Mouse (Mus musculus) 3T3-L1 (cell line): ENCODE measurements around the gene Zfp131.
A peak's percentile ranks its signal among the peaks of the same experiment; 100 is the strongest.
"Not testable (repeated sequence)": the region's sequence is repeated elsewhere in the genome, so short reads cannot be mapped to it uniquely, and the experiment has no call there.

Experiments used
- DNase-seq: peaks from one replicate; pipeline ENCODE4 v3.0.0-alpha.2; 2015; ENCODE audit warnings: low read depth, low spot score

Gene Zfp131

GRCm38 (mm10) chr13:119790761-119791579, at the start of gene Zfp131:
Gene Zfp131, minus strand, starts transcription at chr13:119790889.
- DNase-seq = peak; percentile 88

DNA sequence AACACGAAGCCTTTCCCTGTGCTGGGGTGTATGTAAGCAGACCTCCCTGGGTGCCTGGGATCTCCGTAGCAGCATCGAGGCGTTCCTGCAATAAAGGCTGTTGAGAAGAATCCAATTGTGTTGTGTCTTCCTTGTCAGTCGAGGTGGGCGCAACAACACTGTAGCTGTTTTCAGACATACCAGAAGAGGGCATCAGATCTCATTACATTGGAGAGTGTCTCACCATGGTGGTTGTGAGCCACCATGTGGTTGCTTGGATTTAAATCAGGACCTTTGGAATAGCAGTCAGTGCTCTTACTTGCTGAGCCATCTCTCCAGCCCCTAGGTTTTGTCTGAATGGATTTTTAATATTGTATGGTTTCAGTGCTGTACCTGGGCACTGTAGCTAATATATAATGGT, 49.3 kb upstream of the Zfp131 start:
- not testable (repeated sequence) for DNase-seq

GRCm38 (mm10) chr13:119837719-119838337, 47.1 kb upstream of the Zfp131 start:
- DNase-seq = not testable (repeated sequence)

- not testable (repeated sequence) for DNase-seq
Measured at GRCm38 (mm10) chr13:119836324-119836811, 45.7 kb upstream of the Zfp131 start.

GRCm38 (mm10) chr13:119835320-119836056, 44.8 kb upstream of the Zfp131 start, which contains the start of gene D13Ertd608e:
Gene D13Ertd608e, plus strand, starts transcription at chr13:119836006.
- DNase-seq = peak; percentile 14

GRCm38 (mm10) chr13:119830116-119830515, 39.4 kb upstream of the Zfp131 start, which contains the start of gene AF067063:
Gene AF067063, minus strand, starts transcription at chr13:119830216.
- not testable (repeated sequence) for DNase-seq

GRCm38 (mm10) chr13:119817579-119818206, 27.0 kb upstream of the Zfp131 start:
- DNase-seq = no peak

DNA sequence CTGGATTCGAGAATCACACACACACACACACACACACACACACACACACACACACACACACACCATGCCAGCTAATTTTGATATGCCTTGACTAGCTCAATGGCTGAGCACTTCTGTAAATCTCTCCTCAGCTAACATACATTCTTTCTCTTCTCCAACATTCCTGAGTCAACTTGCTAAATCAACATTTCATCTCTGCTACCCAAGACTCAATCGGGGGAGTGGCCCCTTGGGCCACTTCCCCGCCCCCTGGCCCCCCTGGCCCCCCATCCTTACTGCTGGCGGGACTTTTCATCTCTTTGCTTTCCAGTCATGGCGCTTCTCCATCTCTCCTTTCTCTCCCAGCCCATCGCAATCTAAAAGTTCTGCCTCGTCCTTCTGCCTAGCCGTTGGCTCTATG, 26.1 kb upstream of the Zfp131 start:
- no peak for DNase-seq

DNA sequence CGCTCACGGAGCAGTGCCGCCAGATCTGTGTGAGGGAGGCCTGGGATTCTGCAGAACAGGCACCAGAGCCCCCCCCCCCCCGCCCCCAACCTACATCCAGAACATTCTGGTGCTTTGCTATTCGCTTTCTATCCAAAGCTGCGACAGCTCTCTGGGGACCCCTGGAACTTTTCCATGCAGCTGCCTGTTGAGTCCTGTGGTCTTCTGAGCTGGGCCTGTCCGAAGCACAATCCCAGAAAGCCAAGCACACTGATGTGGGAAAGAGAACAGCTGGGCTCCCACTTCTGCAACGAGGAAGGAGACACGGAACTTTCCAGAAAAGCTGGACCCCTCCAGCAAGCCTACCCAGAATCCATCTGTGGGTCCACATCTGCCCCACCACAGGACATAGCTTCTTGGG, 19.3 kb upstream of the Zfp131 start:
- DNase-seq = no peak

GRCm38 (mm10) chr13:119808937-119809336, 18.2 kb upstream of the Zfp131 start:
- DNase-seq = no peak

DNA sequence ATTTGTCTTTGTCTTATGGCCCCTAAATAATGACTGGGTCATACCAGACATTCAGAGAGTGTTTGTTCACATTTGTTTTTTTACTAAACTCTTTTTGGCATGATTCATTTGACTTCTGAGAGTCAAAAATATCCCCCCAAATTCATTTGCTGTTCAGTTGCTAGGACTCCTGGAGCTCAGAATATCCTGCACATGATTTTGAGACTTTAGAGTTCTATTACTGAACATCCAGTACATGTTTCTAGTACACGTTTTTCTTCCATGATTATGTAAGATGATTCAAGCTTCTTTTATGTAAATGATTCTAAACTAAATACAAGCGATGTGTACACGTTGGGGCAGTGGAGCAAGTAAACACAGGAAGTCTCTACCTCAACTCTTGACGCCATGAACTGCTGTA, 7.0 kb upstream of the Zfp131 start:
- no peak for DNase-seq

DNA sequence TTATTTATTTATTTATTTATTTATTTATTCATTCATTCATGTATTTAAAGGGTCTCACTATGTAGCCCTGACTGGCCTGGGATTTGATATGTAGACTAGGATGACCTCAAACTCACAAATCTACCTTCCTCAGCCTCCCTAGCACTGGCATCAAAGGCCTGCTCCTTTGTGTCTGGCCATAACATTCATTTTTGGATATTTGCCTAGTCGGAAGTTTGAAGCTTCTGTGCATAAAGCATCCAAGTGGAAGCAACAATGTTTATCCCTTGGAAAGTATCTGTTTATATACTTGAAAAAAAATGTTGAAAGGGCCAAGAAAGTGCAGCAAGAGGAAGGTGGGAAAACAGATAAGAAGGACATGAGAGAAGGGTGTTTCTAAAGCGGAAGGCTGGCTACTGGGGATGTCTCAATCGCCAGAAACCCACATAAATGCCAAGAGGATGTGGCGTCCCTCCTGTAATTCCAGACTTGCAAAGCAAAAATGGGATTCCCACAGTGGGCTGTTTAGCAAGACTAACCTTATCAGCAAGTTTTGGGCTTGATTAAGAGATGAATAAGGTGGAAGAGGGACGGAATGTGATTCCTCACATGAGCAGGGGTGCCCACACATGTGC, 2.2 kb upstream of the Zfp131 start:
- DNase-seq = no peak

- no peak for DNase-seq
Measured at GRCm38 (mm10) chr13:119791580-119792135, 969 bp upstream of the Zfp131 start.

- DNase-seq = peak; percentile 69
Measured at GRCm38 (mm10) chr13:119789851-119790717, 605 bp downstream of the Zfp131 start.

DNA sequence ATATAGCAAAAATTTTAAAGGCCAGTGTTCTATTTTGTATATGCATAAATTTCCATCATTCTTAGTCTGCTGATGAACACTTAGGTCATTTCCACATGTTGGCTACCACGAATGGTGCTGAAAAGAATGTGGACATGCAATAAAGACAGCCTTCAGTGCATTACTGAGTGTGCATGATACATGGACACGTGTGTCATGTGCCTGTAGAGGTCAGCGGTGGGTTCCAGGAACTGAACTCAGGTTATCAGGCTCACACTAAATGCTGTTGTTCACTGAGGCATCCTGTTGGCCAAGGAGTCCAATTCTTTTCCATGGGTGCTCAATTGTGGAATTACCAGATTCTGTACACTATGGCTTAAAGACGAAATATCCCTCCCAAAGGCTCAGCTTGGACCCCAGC, 7.1 kb downstream of the Zfp131 start:
- DNase-seq = no peak

GRCm38 (mm10) chr13:119768541-119768940, 22.1 kb downstream of the Zfp131 start:
- no peak for DNase-seq

- no peak for DNase-seq
Measured at GRCm38 (mm10) chr13:119766480-119766879, 24.2 kb downstream of the Zfp131 start.

- peak; percentile 43 for DNase-seq
Measured at GRCm38 (mm10) chr13:119756831-119757230, 33.9 kb downstream of the Zfp131 start.

DNA sequence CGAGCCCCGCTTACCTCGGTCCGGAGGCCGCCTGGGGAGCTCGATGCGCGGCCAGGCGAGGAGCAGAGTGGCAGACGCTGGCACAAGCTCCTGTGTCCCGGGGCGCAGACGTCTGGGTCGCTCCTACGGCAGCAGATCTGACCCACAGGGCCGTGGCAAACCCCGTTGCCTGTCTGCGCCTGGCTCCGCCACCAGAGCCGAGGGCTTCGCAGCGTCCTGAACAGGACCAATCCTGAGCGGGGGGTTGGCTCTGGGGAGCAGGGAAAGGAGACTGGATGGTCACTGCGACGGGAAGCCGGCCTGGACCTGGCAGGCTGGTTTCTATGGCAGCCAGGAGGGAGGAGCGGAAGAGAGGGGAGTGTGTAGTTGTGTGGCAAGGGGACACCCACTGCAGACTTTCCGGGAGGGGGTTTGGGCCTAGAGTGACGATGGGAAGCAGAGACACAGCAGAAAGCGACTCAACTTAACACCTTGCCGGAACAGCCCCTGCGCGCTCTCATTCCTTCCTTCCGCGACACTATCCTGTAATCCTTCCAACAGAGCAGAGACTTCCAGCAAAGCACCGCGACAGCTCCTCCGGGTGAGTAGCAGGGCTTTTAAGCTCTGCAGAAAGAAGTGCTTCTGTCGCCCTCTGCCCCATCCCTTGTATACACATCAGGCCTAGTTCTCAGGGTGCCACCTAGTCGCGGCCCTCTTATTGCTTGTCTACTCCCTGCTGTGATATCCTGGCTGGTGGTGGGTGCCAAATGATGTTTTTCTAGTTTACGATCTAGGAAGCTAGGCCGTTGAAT, 34.8 kb downstream of the Zfp131 start, which contains the start of gene Nim1k:
TSS of gene Nim1k (minus strand) at position 202 of the 791 bp plus-strand sequence.
- peak; percentile 81 for DNase-seq
